Mouse (Mus musculus): Measurements from ENCODE around the gene Ccn2.

Ccn2 gene

GRCm38 (mm10) chr10:24642796-24643580, 47.7 kb downstream of the Ccn2 start:
- no peak for DNase-seq

GRCm38 (mm10) chr10:24645169-24645568, 49.9 kb downstream of the Ccn2 start:
- no peak for DNase-seq
